Mouse (Mus musculus) embryonic facial prominence, embryonic 13.5 days (tissue): ENCODE data around the gene Asic2. TPM values are rescaled to one million over a fixed set of nuclear protein-coding genes. Genes with fewer than 3 reads are reported as not detected.

Source experiments
- ATAC-seq: fragments of 200-750 bp; cut with Nextera tagmentation; 2 replicates; pipeline ENCODE4 v1.8.0; 2017; ENCODE audit warnings: low read depth; ENCODE audit not compliant: insufficient number of reproducible peaks, insufficient read depth, low FRiP score, low TSS enrichment
- H3K27ac ChIP-seq: fragments of 300-500 bp; sonication (generic); 2 replicates; pipeline ENCODE4 v1.5.1; 2015; ENCODE audit warnings: moderate library complexity, mild to moderate bottlenecking, inconsistent platforms
- H3K27me3 ChIP-seq: fragments of 300-500 bp; sonication (generic); 2 replicates; pipeline ENCODE4 v1.6.1; 2015; ENCODE audit warnings: mild to moderate bottlenecking, inconsistent platforms
- H3K36me3 ChIP-seq: fragments of 300-500 bp; sonication (generic); 2 replicates; pipeline ENCODE4 v1.6.1; 2015; ENCODE audit warnings: mild to moderate bottlenecking, inconsistent platforms
- H3K4me1 ChIP-seq: fragments of 300-500 bp; sonication (generic); 2 replicates; pipeline ENCODE4 v1.6.1; 2015; ENCODE audit warnings: inconsistent platforms
- H3K4me2 ChIP-seq: fragments of 300-500 bp; sonication (generic); 2 replicates; pipeline ENCODE4 v1.6.1; 2015; ENCODE audit warnings: moderate library complexity, mild to moderate bottlenecking, inconsistent platforms
- H3K4me3 ChIP-seq: fragments of 300-500 bp; sonication (generic); 2 replicates; pipeline ENCODE4 v1.5.1; 2015; ENCODE audit warnings: mild to moderate bottlenecking, inconsistent platforms
- H3K9ac ChIP-seq: fragments of 300-500 bp; sonication (generic); 2 replicates; pipeline ENCODE4 v1.6.1; 2015; ENCODE audit warnings: mild to moderate bottlenecking, inconsistent platforms
- H3K9me3 ChIP-seq: fragments of 300-500 bp; sonication (generic); 2 replicates; pipeline ENCODE4 v1.6.1; 2016; ENCODE audit warnings: inconsistent platforms
- WGBS: fragments of 180-500 bp; shearing (Covaris S2); methylation state at CpG from one replicate; pipeline ENCODE4 v1.1.7; 2015; ENCODE audit warnings: mixed read lengths; 5-methylcytosine and 5-hydroxymethylcytosine counted together
- polyA plus RNA-seq: library from polyadenylated mRNA; unstranded; fragments of >200 nt; fragmentation: Nextera tagmentation; extraction: Ambion mirVana; gene quantifications from 2 replicates; pipeline ENCODE4 v1.2.1, GENCODE M21; 2015

The Asic2 gene
- polyA plus RNA-seq, 1 experiment from 2014 or later: 0.60 TPM

- Histone ChIP-seq H3K9me3 (no peaks in the 10 kb centered on the region), H3K4me1 (peaks cover 21% of the 10 kb centered on the region), H3K4me2 (no peak overlapping the region), H3K9ac (no peak overlapping the region), H3K4me3 (no peak overlapping the region), H3K27ac (no peak overlapping the region), H3K27me3 (no peaks in the 10 kb centered on the region; the same call in none of the 2 replicates), H3K36me3 (no peaks in the 10 kb centered on the region)
- WGBS: 63% methylated on average over 4 of the region's 4 CpGs
- ATAC-seq: no peak
Observed at GRCm38 (mm10) chr11:81535121-81535717, 433.0 kb downstream of the Asic2 start.

GRCm38 (mm10) chr11:81534686-81535085 lies 433.6 kb downstream of the Asic2 start:
- no peak overlapping the region for H3K4me3 ChIP-seq
- WGBS: 21% methylated on average over 5 of the region's 5 CpGs
- ATAC-seq: no peak
- H3K36me3 ChIP-seq: no peaks in the 10 kb centered on the region
- H3K27me3 ChIP-seq: no peaks in the 10 kb centered on the region; the same call in none of the 2 replicates
- H3K9me3 ChIP-seq: no peaks in the 10 kb centered on the region
- no peak overlapping the region for H3K4me2 ChIP-seq
- H3K9ac ChIP-seq: no peak overlapping the region
- no peak overlapping the region for H3K27ac ChIP-seq
- H3K4me1 ChIP-seq: peaks cover 21% of the 10 kb centered on the region

- WGBS: 2% methylated on average over 6 of the region's 6 CpGs
- no peaks in the 10 kb centered on the region for H3K36me3 ChIP-seq
- no peak for ATAC-seq
- no peaks in the 10 kb centered on the region; the same call in none of the 2 replicates for H3K27me3 ChIP-seq
- H3K4me1 ChIP-seq: peaks cover 24% of the 10 kb centered on the region
- H3K9me3 ChIP-seq: no peaks in the 10 kb centered on the region
- H3K4me2 ChIP-seq: peak overlapping the region; percentile 24; the same call in 1 of the 2 replicates
- H3K9ac ChIP-seq: no peak overlapping the region
- H3K4me3 ChIP-seq: no peak overlapping the region
- H3K27ac ChIP-seq: peak overlapping the region; percentile 11; the same call in 1 of the 2 replicates
Observed at GRCm38 (mm10) chr11:81531906-81532305, 436.4 kb downstream of the Asic2 start.

GRCm38 (mm10) chr11:81522927-81523326 lies 445.3 kb downstream of the Asic2 start:
- no peak for ATAC-seq
- 68% methylated on average over 1 of the region's 1 CpGs for WGBS
- H3K4me1 ChIP-seq: 0 out of 2 replicates have a peak, but pooled peaks cover 7% of the 10 kb centered on the region

GRCm38 (mm10) chr11:81521881-81522280 lies 446.4 kb downstream of the Asic2 start:
- Histone ChIP-seq H3K36me3 (no peaks in the 10 kb centered on the region), H3K4me1 (0 out of 2 replicates have a peak, but pooled peaks cover 8% of the 10 kb centered on the region), H3K4me2 (no peak overlapping the region), H3K27ac (no peak overlapping the region), H3K9ac (no peak overlapping the region), H3K9me3 (no peaks in the 10 kb centered on the region), H3K4me3 (no peak overlapping the region), H3K27me3 (peaks cover 2% of the 10 kb centered on the region; the same call in 1 of the 2 replicates)
- 85% methylated on average over 4 of the region's 4 CpGs for WGBS
- ATAC-seq: no peak

More at GRCm38 (mm10) chr11:81522927-81523326, 445.3 kb downstream of the Asic2 start:
- no peak overlapping the region for H3K9ac ChIP-seq
- H3K4me3 ChIP-seq: no peak overlapping the region
- no peaks in the 10 kb centered on the region for H3K36me3 ChIP-seq
- no peak overlapping the region for H3K4me2 ChIP-seq
- no peaks in the 10 kb centered on the region for H3K27me3 ChIP-seq
- H3K27ac ChIP-seq: no peak overlapping the region
- no peaks in the 10 kb centered on the region for H3K9me3 ChIP-seq

- WGBS: 40% methylated on average over 14 of the region's 14 CpGs
- no peak overlapping the region for H3K4me2 ChIP-seq
- no peak overlapping the region for H3K9ac ChIP-seq
- H3K9me3 ChIP-seq: no peaks in the 10 kb centered on the region
- H3K27me3 ChIP-seq: peaks cover 3% of the 10 kb centered on the region; the same call in 1 of the 2 replicates
- H3K4me1 ChIP-seq: peaks cover 18% of the 10 kb centered on the region
- H3K27ac ChIP-seq: no peak overlapping the region
- H3K36me3 ChIP-seq: no peaks in the 10 kb centered on the region
- ATAC-seq: no peak
- H3K4me3 ChIP-seq: no peak overlapping the region
Observed at GRCm38 (mm10) chr11:81518001-81518955, 450.0 kb downstream of the Asic2 start.

GRCm38 (mm10) chr11:81515754-81516153 lies 452.5 kb downstream of the Asic2 start:
- Histone ChIP-seq H3K27ac (no peak overlapping the region), H3K4me2 (no peak overlapping the region), H3K4me3 (no peak overlapping the region), H3K27me3 (peaks cover 3% of the 10 kb centered on the region; the same call in 1 of the 2 replicates), H3K4me1 (peaks cover 20% of the 10 kb centered on the region), H3K9me3 (no peaks in the 10 kb centered on the region), H3K36me3 (no peaks in the 10 kb centered on the region), H3K9ac (no peak overlapping the region)
- 68% methylated on average over 3 of the region's 3 CpGs for WGBS
- ATAC-seq: no peak

GRCm38 (mm10) chr11:81512434-81512833 lies 455.8 kb downstream of the Asic2 start:
- H3K27ac ChIP-seq: no peak overlapping the region
- peaks cover 30% of the 10 kb centered on the region for H3K4me1 ChIP-seq
- H3K36me3 ChIP-seq: no peaks in the 10 kb centered on the region
- no peak for ATAC-seq
- H3K4me2 ChIP-seq: no peak overlapping the region
- 78% methylated on average over 10 of the region's 10 CpGs for WGBS
- H3K9me3 ChIP-seq: no peaks in the 10 kb centered on the region
- H3K27me3 ChIP-seq: peaks cover 3% of the 10 kb centered on the region; the same call in 1 of the 2 replicates
- H3K4me3 ChIP-seq: no peak overlapping the region
- H3K9ac ChIP-seq: no peak overlapping the region

GRCm38 (mm10) chr11:81511401-81511800 lies 456.9 kb downstream of the Asic2 start:
- Histone ChIP-seq H3K4me2 (no peak overlapping the region), H3K9me3 (no peaks in the 10 kb centered on the region), H3K4me3 (no peak overlapping the region), H3K36me3 (no peaks in the 10 kb centered on the region), H3K9ac (no peak overlapping the region), H3K4me1 (peaks cover 30% of the 10 kb centered on the region), H3K27ac (no peak overlapping the region), H3K27me3 (no peaks in the 10 kb centered on the region; the same call in 1 of the 2 replicates)
- ATAC-seq: no peak
- WGBS: 51% methylated on average over 4 of the region's 4 CpGs

GRCm38 (mm10) chr11:81508385-81509233 lies 459.6 kb downstream of the Asic2 start:
- H3K27ac ChIP-seq: peak overlapping the region; percentile 41
- ATAC-seq: peak; percentile 62; the same call in 1 of the 2 replicates

More at GRCm38 (mm10) chr11:81508385-81509233, 459.6 kb downstream of the Asic2 start:
- Histone ChIP-seq H3K9ac (no peak overlapping the region), H3K4me3 (no peak overlapping the region), H3K9me3 (no peaks in the 10 kb centered on the region), H3K36me3 (no peaks in the 10 kb centered on the region), H3K27me3 (no peaks in the 10 kb centered on the region; the same call in 1 of the 2 replicates), H3K4me1 (peaks cover 35% of the 10 kb centered on the region), H3K4me2 (peak overlapping the region; percentile 20; the same call in 1 of the 2 replicates)
- 18% methylated on average over 8 of the region's 8 CpGs for WGBS
